Mouse (Mus musculus): ENCODE results near the gene Ttc33. TPM values are rescaled to one million over a fixed set of nuclear protein-coding genes. Genes with fewer than 3 reads are reported as not detected.

The Ttc33 gene
- 53.6 and 55.0 TPM in 2 replicates for polyA plus RNA-seq (2014; fragmentation: Nextera tagmentation; extraction: Ambion mirVana)

- no peaks in the 10 kb centered on the region for H3K36me3 ChIP-seq (ENCODE audit: control insufficient read depth, insufficient read depth, low read length)
- H3K27me3 ChIP-seq (ENCODE audit: control insufficient read depth, insufficient read depth, low read length): no peaks in the 10 kb centered on the region
- peaks cover 13% of the 10 kb centered on the region; the same call in 1 of the 2 replicates for H3K4me1 ChIP-seq (ENCODE audit: control insufficient read depth, insufficient read depth, low read length)
- peak within 1 kb of the TSS; percentile 78 for H3K4me2 ChIP-seq
- DNase-seq (ENCODE audit: low spot score, missing footprints) (peak; percentile 95), ATAC-seq (ENCODE audit: low FRiP score) (peak; percentile 92)
- H3K27ac ChIP-seq (ENCODE audit: low read depth, low read length): peak within 1 kb of the TSS; percentile 76
- H3K4me3 ChIP-seq (ENCODE audit: low read depth, low read length): peak within 1 kb of the TSS; percentile 89
- no peaks in the 10 kb centered on the region for H3K9me3 ChIP-seq (ENCODE audit: control insufficient read depth, low read length)
- under 1% methylated on average over 55 of the region's 55 CpGs for WGBS
- peak within 1 kb of the TSS; percentile 82 for H3K9ac ChIP-seq (ENCODE audit: low read length)
These were observed at the start of gene Ttc33 for GRCm38 (mm10) chr15:5185366-5186292. Ttc33 (plus strand) TSS chr15:5185525.

- H3K4me2 ChIP-seq: no peak overlapping the region
- H3K9me3 ChIP-seq (ENCODE audit: control insufficient read depth, low read length): no peaks in the 10 kb centered on the region
- no peak overlapping the region for H3K4me3 ChIP-seq (ENCODE audit: low read depth, low read length)
- no peak overlapping the region for H3K9ac ChIP-seq (ENCODE audit: low read length)
- no peaks in the 10 kb centered on the region for H3K4me1 ChIP-seq (ENCODE audit: control insufficient read depth, insufficient read depth, low read length)
- H3K27ac ChIP-seq (ENCODE audit: low read depth, low read length): no peak overlapping the region
- no peaks in the 10 kb centered on the region for H3K36me3 ChIP-seq (ENCODE audit: control insufficient read depth, insufficient read depth, low read length)
- H3K27me3 ChIP-seq (ENCODE audit: control insufficient read depth, insufficient read depth, low read length): no peaks in the 10 kb centered on the region
- ATAC-seq (ENCODE audit: low FRiP score) (no peak), DNase-seq (ENCODE audit: low spot score, missing footprints) (no peak)
- WGBS: 90% methylated on average over 9 of the region's 9 CpGs
These were observed 47.1 kb upstream of the Ttc33 start for GRCm38 (mm10) chr15:5138021-5138856.

- DNase-seq (ENCODE audit: low spot score, missing footprints) (no peak), ATAC-seq (ENCODE audit: low FRiP score) (no peak)
- WGBS: 85% methylated on average over 2 of the region's 2 CpGs
- Histone ChIP-seq H3K4me2 (no peak overlapping the region), H3K36me3 (ENCODE audit: control insufficient read depth, insufficient read depth, low read length) (no peaks in the 10 kb centered on the region), H3K27me3 (ENCODE audit: control insufficient read depth, insufficient read depth, low read length) (no peaks in the 10 kb centered on the region), H3K9me3 (ENCODE audit: control insufficient read depth, low read length) (no peaks in the 10 kb centered on the region), H3K4me1 (ENCODE audit: control insufficient read depth, insufficient read depth, low read length) (no peaks in the 10 kb centered on the region), H3K4me3 (ENCODE audit: low read depth, low read length) (no peak overlapping the region), H3K27ac (ENCODE audit: low read depth, low read length) (no peak overlapping the region), H3K9ac (ENCODE audit: low read length) (no peak overlapping the region)
These were observed 46.0 kb upstream of the Ttc33 start for GRCm38 (mm10) chr15:5139366-5139765.

GRCm38 (mm10) chr15:5139863-5140262 is 45.5 kb upstream of the Ttc33 start:
- H3K27me3 ChIP-seq (ENCODE audit: control insufficient read depth, insufficient read depth, low read length): no peaks in the 10 kb centered on the region
- H3K9ac ChIP-seq (ENCODE audit: low read length): no peak overlapping the region
- H3K4me2 ChIP-seq: no peak overlapping the region
- H3K4me3 ChIP-seq (ENCODE audit: low read depth, low read length): no peak overlapping the region
- H3K9me3 ChIP-seq (ENCODE audit: control insufficient read depth, low read length): no peaks in the 10 kb centered on the region
- no peaks in the 10 kb centered on the region for H3K36me3 ChIP-seq (ENCODE audit: control insufficient read depth, insufficient read depth, low read length)
- H3K4me1 ChIP-seq (ENCODE audit: control insufficient read depth, insufficient read depth, low read length): peaks cover 3% of the 10 kb centered on the region; the same call in 1 of the 2 replicates
- ATAC-seq (ENCODE audit: low FRiP score) (no peak), DNase-seq (ENCODE audit: low spot score, missing footprints) (no peak)
- no peak overlapping the region for H3K27ac ChIP-seq (ENCODE audit: low read depth, low read length)
- WGBS: 88% methylated on average over 7 of the region's 7 CpGs

GRCm38 (mm10) chr15:5140357-5140756 is 45.0 kb upstream of the Ttc33 start:
- Histone ChIP-seq H3K27ac (ENCODE audit: low read depth, low read length) (no peak overlapping the region), H3K9ac (ENCODE audit: low read length) (no peak overlapping the region), H3K4me2 (no peak overlapping the region), H3K4me3 (ENCODE audit: low read depth, low read length) (no peak overlapping the region), H3K4me1 (ENCODE audit: control insufficient read depth, insufficient read depth, low read length) (peaks cover 8% of the 10 kb centered on the region), H3K36me3 (ENCODE audit: control insufficient read depth, insufficient read depth, low read length) (no peaks in the 10 kb centered on the region), H3K9me3 (ENCODE audit: control insufficient read depth, low read length) (no peaks in the 10 kb centered on the region), H3K27me3 (ENCODE audit: control insufficient read depth, insufficient read depth, low read length) (no peaks in the 10 kb centered on the region)
- no peak for DNase-seq (ENCODE audit: low spot score, missing footprints)
- no peak for ATAC-seq (ENCODE audit: low FRiP score)

- H3K9ac ChIP-seq (ENCODE audit: low read length): no peak overlapping the region
- no peaks in the 10 kb centered on the region for H3K27me3 ChIP-seq (ENCODE audit: control insufficient read depth, insufficient read depth, low read length)
- no peaks in the 10 kb centered on the region for H3K9me3 ChIP-seq (ENCODE audit: control insufficient read depth, low read length)
- ATAC-seq (ENCODE audit: low FRiP score) (no peak), DNase-seq (ENCODE audit: low spot score, missing footprints) (no peak)
- peaks cover 9% of the 10 kb centered on the region for H3K4me1 ChIP-seq (ENCODE audit: control insufficient read depth, insufficient read depth, low read length)
- no peak overlapping the region for H3K4me2 ChIP-seq
- H3K36me3 ChIP-seq (ENCODE audit: control insufficient read depth, insufficient read depth, low read length): no peaks in the 10 kb centered on the region
- no peak overlapping the region for H3K4me3 ChIP-seq (ENCODE audit: low read depth, low read length)
- H3K27ac ChIP-seq (ENCODE audit: low read depth, low read length): no peak overlapping the region
- WGBS: 67% methylated on average over 5 of the region's 5 CpGs
These were observed 43.3 kb upstream of the Ttc33 start for GRCm38 (mm10) chr15:5142047-5142446.

GRCm38 (mm10) chr15:5142714-5143113 is 42.6 kb upstream of the Ttc33 start:
- H3K36me3 ChIP-seq (ENCODE audit: control insufficient read depth, insufficient read depth, low read length): no peaks in the 10 kb centered on the region
- no peak overlapping the region for H3K27ac ChIP-seq (ENCODE audit: low read depth, low read length)
- no peaks in the 10 kb centered on the region for H3K27me3 ChIP-seq (ENCODE audit: control insufficient read depth, insufficient read depth, low read length)
- peaks cover 9% of the 10 kb centered on the region for H3K4me1 ChIP-seq (ENCODE audit: control insufficient read depth, insufficient read depth, low read length)
- no peak overlapping the region for H3K4me3 ChIP-seq (ENCODE audit: low read depth, low read length)
- WGBS: 74% methylated on average over 5 of the region's 5 CpGs
- H3K4me2 ChIP-seq: no peak overlapping the region
- no peak for DNase-seq (ENCODE audit: low spot score, missing footprints)
- no peak for ATAC-seq (ENCODE audit: low FRiP score)
- H3K9me3 ChIP-seq (ENCODE audit: control insufficient read depth, low read length): no peaks in the 10 kb centered on the region
- no peak overlapping the region for H3K9ac ChIP-seq (ENCODE audit: low read length)

- H3K27ac ChIP-seq (ENCODE audit: low read depth, low read length): peak within 1 kb of the TSS; percentile 89
- H3K36me3 ChIP-seq (ENCODE audit: control insufficient read depth, insufficient read depth, low read length): no peaks in the 10 kb centered on the region
- DNase-seq (ENCODE audit: low spot score, missing footprints) (peak; percentile 96), ATAC-seq (ENCODE audit: low FRiP score) (peak; percentile 94)
- WGBS: under 1% methylated on average over 61 of the region's 80 CpGs
- H3K4me1 ChIP-seq (ENCODE audit: control insufficient read depth, insufficient read depth, low read length): peaks cover 9% of the 10 kb centered on the region
- peak within 1 kb of the TSS; percentile 85 for H3K4me3 ChIP-seq (ENCODE audit: low read depth, low read length)
- H3K4me2 ChIP-seq: peak within 1 kb of the TSS; percentile 67
- no peaks in the 10 kb centered on the region for H3K27me3 ChIP-seq (ENCODE audit: control insufficient read depth, insufficient read depth, low read length)
- no peaks in the 10 kb centered on the region for H3K9me3 ChIP-seq (ENCODE audit: control insufficient read depth, low read length)
- peak within 1 kb of the TSS; percentile 89 for H3K9ac ChIP-seq (ENCODE audit: low read length)
These were observed 41.8 kb upstream of the Ttc33 start, which contains the start of gene Prkaa1 for GRCm38 (mm10) chr15:5143361-5144020. Prkaa1 (plus strand) TSS chr15:5143861.
